Mouse (Mus musculus): ENCODE results near the gene Robo3.

Gene Robo3

DNA sequence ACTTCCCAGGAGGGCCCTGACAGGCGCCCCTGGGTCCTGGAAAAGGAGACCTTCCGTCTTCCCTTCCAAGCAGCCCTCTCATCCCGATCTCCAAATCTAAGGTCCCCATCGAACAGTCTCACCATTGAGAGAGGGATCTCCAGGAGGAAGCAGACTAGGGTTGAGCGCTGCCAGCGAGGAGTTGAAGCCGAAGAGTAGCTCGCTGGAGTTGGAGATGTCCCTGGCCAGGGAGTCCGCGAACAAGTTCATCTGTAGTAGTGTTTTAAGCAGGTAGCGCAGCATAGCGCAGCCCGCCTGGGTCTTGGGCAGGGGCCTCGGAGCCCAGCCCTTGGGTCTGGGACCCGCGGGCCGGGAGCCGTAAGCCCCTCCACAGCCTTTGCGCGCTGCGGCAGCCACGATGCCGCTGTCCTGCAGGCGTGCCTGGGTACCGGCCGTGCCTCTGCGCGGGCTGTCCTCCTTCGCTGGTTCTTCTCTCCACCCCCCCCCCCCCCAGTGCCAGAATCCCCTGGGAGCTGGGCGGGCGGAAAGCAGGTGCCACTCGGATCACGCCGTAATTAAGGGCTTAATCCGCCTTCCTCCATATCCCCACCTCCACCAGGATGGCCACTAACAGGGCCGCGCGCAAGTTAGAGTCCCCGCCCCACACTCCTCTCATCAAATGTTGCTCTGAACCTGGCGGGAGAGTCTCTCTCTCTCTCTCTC, at the start of gene Robo3:
TSS of gene Robo3 (minus strand) at position 527 of the 702 bp plus-strand sequence.
- in situ Hi-C loops (cut with MboI; ENCODE audit: low sequenced_read_pairs), result no loop called here

DNA sequence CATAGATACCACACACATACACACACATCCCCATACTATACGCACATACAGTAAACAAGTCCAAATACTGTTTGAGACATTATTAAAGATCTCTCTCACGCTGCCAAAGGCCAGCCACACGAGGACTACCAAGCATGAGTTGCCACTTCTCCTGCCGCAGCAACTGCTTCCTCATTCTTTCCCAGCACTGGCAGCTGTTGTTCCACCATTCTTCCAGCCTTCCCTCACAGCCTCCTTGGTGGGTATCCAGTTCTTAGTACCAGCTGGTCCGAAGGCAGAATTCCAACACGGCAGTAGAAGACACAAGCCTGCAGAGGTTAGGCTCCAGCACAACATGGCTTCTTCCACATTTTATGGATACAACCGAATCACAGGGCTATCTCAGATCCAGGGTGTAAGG, 41.9 kb upstream of the Robo3 start:
- in situ Hi-C loops (cut with MboI; ENCODE audit: low sequenced_read_pairs), result loop anchor here (10.0 to 25.0 kb wide), 2 partner anchors 140 to 462 kb away; partner anchors contain the start of gene Spa17

DNA sequence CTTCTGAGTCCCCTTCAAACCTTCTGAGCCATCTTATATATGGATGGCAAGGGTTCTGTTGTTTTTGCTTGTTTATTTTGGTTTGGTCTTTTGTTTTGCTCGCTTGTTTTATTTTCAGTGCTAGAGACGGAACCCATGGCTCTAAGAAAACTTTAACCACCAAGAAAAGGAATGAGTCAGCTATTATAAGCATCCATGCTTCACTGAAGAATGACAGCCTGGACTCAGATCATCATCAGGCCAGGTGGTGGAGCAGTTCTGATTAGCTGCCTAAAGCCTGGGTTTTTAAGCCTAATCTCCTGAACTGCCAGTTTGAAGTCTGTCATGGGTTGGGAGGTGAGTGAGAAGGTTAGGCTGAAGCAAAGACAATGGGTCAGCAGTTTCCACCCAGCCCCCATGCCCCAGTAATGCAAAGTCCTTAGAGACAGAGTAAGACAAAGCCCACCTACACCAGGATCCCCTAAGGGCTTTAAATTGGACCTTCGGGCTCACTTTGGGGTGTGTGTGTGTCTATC, 40.6 kb upstream of the Robo3 start:
- in situ Hi-C loops (cut with MboI; ENCODE audit: low sequenced_read_pairs), result loop anchor here (10.0 to 25.0 kb wide), 2 partner anchors 141 to 464 kb away; partner anchors contain the start of gene Spa17

DNA sequence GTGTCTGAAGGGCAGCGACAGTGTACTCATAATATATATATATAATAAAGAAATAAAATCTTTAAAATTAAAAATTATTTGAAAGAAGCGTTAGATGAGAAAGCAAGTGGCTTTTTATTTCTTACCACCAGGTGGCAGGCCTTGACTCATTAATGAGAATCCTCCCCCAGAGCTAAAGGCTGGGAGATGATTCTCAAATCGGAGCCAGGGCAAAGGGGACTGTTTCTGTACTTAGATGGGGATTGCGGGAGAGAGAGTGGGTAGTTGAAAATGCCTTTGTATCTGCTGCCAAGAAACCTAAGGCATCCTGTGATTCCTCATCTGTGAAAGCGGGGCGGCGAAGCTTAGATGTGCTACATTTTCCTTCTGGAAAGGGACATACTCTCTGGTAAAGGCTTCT, 29.7 kb upstream of the Robo3 start:
- in situ Hi-C loops (cut with MboI; ENCODE audit: low sequenced_read_pairs), result loop anchor here (25.0 kb wide), 1 partner anchor 475 kb away; no protein-coding TSS in a partner anchor

DNA sequence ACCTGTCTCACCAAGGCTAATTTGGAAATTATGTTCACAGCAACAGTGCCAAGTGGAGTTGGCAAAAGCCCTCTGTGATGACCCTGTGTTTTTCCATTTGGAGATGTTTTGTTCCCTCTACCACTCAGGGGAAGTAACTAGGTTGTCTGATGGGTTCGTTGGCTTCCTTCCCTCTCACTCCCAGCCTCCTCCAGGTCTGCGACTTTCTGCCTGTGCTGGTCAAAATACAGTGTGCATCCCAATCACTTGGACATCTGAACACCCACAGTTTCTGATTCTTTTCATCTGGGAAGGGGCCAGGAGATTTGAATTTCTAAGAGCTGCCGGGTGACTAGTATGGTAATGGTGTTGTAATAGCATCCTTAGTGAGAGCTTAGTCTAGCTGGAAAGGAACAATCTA, 28.5 kb upstream of the Robo3 start:
- in situ Hi-C loops (cut with MboI; ENCODE audit: low sequenced_read_pairs), result loop anchor here (25.0 kb wide), 1 partner anchor 476 kb away; no protein-coding TSS in a partner anchor

DNA sequence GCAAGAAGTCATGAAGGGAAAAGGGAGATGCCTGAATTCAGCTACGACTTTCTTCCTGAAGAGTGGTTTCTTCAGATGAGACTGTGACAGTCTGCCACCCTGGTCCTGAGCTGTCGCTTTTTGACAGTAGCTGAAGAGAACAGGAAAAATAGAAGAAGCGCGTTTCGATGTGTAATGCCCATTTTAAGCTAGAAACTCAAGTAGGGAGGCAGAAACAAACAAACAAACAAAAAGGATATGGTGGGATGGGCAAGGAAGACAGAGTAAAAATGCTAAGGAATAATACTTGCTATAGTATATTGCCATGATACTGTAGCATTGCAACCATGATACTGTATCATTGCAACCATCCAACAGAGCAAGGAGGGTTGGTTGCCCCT, 27.9 kb upstream of the Robo3 start:
- in situ Hi-C loops (cut with MboI; ENCODE audit: low sequenced_read_pairs), result loop anchor here (25.0 kb wide), 1 partner anchor 476 kb away; no protein-coding TSS in a partner anchor

DNA sequence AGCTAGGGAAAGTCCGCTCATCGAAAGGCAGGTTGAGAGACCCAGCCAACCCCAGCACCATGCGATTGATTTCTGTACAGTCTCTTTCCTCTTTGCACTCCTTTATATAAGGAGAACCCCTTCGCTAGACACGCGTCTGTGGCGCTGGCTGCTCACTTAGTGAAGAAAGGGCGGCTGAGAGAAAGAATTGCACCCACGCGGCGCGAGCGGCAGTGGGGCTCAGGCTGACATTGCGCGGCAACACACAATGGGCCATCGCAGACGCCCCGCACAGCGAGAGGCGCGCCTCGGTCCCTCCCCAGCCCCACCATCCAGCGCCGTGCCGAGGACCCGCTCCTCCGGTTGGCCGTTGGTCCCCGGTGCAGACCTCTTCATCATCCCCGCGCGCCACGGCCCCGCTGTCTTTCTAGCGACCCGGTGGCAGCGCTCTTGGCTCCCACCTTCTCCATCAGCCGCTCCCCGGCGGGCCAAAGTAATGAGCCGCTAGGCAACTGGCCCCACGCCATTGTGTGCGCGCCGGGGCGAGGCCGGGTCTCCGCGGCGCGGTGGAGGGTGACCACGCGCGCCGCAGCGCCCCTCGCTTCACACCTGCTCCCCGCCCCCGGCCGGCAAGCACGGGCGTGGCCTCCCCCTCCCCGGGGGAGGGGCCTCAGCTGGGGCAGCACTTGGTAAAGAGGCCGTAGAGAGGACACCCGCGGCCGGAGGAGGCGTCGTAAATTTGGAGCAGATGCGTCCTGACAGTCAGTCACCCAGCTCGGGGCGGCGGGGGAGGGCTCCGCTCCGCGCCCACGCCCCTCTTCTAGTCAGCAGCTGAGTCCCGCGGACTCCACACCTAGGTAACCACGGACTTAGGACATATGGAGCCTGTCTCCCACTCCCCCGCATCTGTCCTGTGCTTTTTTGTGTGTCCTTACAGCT, 27.3 kb upstream of the Robo3 start:
- in situ Hi-C loops (cut with MboI; ENCODE audit: low sequenced_read_pairs), result loop anchor here (25.0 kb wide), 1 partner anchor 477 kb away; no protein-coding TSS in a partner anchor

DNA sequence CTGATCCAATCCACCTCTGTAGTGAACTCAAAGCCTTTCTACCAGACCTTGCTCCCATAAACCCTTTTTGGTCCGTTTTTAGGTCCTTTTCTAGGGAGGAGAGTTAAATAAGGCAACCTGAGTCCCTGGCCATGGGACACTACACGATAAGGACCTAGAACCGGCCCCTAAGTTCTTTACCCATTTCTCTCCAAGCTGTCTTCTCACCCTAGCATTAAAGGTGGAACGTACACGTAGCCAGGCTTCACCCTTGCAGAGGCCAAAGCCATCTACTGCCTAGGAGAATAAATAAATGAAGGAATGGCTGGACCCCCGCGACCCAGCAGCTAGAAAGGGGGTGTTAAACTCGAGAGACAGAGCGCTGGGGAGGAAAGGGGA, 26.6 kb upstream of the Robo3 start:
- in situ Hi-C loops (cut with MboI; ENCODE audit: low sequenced_read_pairs), result loop anchor here (10.0 to 25.0 kb wide), 2 partner anchors 165 to 478 kb away; no protein-coding TSS in a partner anchor

DNA sequence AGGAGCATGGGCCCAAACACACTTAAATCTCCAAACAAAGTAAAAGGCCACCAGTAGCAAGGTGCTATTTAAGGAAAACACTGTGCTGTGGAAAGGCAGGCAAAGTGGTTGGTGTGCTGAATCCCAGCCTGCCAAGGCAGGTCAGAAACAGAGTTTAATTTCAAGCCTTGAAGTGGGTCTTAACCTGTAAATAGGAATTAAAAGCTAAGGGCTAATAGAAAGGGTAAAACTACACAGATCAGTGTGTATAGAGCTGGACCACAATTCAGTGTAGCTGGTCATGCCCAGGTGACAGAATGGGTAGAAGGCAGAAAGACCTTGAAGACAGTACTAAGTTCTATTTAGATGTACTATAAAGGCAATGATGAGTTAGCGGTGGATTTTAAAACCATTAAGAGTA, 24.1 kb upstream of the Robo3 start:
- in situ Hi-C loops (cut with MboI; ENCODE audit: low sequenced_read_pairs), result loop anchor here (10.0 to 25.0 kb wide), 2 partner anchors 168 to 480 kb away; no protein-coding TSS in a partner anchor

DNA sequence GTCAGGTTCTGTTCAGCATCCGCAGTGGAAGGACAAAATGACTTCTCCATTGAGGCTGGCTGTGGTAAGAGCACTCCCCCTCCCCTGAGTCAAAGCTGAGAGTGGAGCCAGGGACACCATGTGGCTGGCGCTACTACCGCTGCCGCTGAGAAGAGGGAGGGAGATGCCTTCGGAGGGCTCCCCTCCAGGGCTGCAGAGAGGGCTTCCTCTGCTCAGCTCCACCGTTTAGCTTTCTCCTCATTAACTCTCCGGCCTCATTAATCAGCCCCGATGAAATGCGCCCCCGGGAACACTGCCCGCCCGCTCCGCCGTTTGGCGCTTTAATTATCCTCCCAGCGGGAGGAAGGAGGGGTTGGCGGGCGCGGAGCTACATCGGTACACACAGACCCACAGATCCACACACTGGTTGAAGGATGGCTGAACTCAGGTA, 23.4 kb upstream of the Robo3 start:
- in situ Hi-C loops (cut with MboI; ENCODE audit: low sequenced_read_pairs), result loop anchor here (10.0 to 25.0 kb wide), 2 partner anchors 168 to 481 kb away; no protein-coding TSS in a partner anchor

DNA sequence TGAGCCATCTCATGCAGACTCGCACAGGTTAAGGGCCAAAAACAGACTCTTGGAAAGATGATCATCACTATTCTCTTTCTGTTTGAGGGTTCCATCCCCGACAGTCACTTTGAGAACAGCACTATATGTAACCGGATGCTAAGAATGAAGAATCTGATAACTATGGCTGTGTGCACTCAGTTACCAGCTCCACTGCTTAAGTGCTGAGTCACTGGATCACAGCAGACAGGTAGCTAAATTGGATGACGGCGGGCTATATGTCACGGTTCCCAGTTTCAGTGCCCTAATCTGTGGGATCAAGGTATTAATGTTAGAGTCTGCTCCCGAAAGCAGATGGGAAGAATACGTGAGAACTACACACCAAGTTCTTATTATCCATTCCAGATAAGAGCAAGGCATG, 22.8 kb upstream of the Robo3 start:
- in situ Hi-C loops (cut with MboI; ENCODE audit: low sequenced_read_pairs), result loop anchor here (10.0 to 25.0 kb wide), 2 partner anchors 169 to 481 kb away; no protein-coding TSS in a partner anchor

DNA sequence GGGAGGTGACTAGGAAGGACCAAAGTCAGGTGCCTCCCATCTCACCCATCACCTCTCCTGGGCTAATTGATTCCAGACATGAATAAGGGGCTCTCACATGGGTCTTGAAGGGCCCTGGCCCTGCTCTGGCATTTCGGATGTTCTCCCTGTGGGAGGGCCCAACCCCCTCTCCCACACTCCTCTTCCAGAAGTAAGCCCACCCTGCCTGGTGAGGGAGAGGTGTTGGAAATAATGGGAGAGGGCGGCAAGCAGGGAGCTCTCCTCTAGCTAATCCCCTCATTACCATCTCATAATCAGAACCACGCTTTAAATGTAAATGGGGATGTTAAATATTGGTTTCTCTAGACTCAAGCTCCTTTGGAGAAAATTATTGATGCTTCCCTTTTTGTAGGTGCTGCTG, 21.9 kb upstream of the Robo3 start:
- in situ Hi-C loops (cut with MboI; ENCODE audit: low sequenced_read_pairs), result loop anchor here (10.0 to 25.0 kb wide), 2 partner anchors 170 to 482 kb away; no protein-coding TSS in a partner anchor

DNA sequence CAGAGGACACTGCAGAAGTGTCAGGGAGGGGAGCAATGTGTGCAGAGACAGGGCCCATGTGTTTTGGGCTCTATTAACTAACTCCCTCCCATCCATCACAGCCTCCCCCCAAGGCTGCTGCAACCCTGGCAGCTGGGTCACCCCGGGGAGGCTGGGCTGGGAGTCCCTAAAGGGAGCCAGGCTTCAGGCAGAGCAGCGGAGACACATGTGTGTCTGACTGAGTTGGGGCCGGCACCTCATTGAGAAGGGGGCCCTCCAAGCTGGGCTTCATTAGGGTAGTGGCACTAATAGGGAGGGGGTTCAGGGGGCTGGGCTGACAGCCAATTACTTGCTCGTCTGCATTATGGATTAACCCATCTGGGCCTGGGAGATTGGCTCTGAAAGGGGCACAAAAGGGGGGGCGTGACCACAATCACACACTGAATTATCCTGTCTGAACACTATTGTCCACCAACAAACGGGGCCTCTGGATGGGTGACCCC, 21.0 kb upstream of the Robo3 start:
- in situ Hi-C loops (cut with MboI; ENCODE audit: low sequenced_read_pairs), result loop anchor here (10.0 to 25.0 kb wide), 2 partner anchors 171 to 483 kb away; no protein-coding TSS in a partner anchor

DNA sequence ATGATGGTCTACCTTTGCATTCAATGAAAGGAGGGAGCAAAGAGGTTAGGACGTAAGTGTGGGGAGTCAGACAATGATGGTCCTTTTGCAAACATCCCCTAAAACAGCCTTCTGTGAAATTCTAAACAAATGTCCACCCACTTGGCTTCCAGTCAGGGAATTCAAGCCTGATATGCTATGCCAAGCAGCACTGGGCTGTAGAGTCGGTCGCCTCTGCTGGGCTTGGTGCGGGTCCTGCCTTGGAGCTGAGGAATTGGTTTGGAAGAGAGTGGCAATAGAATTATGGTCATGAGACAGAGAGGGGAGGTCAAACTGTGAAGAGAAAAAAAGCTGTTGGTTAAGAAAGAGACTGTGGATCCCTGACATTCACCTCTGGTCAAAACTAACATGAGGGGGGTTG, 20.3 kb upstream of the Robo3 start:
- in situ Hi-C loops (cut with MboI; ENCODE audit: low sequenced_read_pairs), result loop anchor here (10.0 to 25.0 kb wide), 2 partner anchors 171 to 484 kb away; no protein-coding TSS in a partner anchor

DNA sequence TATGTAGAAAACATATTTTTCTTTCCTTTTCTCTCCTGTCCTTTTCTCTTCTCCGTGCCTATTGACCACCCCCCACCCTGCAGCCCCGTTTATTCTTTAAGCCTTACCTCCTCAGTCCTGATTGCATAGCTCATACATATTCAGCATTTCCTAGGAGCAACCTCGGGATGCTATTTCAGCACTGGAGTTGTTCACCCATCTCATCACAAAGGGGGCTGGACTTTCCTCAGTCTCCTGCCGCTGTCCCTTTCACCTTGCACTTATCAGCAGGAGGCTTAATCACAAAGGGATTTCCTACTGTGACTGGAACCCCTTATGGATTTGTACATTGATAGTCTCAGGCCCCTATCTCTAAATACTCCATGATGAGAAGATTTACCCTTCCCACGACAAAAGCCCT, 19.4 kb upstream of the Robo3 start:
- in situ Hi-C loops (cut with MboI; ENCODE audit: low sequenced_read_pairs), result loop anchor here (10.0 to 25.0 kb wide), 2 partner anchors 172 to 485 kb away; no protein-coding TSS in a partner anchor

DNA sequence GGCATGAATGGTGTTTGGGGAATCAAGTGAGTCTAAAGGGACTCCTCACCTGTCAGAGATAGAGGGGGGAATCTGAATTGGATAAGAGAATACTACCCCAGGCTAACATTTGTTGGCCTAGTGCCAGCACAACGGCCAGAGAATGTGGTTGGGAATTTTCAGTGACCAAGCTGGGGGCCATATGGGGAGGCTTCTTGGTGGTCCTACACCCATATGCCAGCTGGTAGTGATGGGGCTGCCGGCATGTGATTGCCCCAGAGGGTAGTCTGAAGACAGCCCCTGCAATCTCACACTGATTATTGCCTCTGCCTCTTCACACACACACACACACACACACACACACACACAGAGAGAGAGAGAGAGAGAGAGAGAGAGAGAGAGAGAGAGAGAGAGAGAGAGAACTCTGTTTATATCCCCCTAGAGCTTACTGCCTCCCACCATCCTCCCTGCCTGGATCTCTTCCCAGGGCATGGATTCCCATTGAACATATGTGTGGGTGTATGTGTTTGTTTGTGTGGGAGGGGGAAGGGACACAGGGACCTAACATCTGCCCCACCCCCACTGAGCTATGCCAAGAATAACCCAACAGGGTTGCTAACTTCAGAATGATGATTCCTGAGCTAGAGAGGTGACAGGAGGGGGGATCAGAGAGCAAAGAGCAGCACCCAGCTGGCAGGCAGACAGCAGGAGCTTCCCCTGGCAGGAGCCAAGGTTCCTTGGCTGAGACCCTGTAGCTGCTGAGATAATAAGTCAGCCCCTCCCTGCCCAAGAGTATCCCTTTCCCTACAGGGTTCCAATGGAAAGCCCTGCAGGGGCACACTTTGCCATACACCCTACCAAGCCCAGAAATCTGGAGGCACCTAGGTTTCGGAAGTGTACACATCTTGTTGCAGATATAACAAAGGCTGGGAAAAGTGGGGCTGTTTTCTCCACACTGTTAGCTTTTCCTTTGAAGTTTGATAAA, 5.0 kb upstream of the Robo3 start:
- in situ Hi-C loops (cut with MboI; ENCODE audit: low sequenced_read_pairs), result no loop called here

DNA sequence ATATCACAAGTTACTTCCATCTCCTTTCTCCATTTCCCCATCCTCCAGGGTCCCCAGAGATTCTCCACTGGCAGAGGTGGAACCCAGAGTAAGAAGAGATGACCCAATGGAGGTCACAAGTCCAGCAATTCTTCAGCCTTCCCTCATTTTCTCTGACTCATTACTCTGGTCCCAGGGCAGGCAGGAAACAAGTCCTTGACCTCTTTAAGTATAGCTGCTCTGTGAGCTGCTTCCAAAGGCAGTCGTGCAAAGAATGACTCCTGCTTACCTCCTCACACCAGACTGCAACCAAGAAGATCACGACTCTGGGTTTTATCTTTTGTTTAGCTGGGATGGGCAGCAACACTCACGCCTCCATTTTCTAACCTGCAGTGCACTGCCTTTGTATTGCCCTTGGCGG, 2.6 kb upstream of the Robo3 start:
- in situ Hi-C loops (cut with MboI; ENCODE audit: low sequenced_read_pairs), result no loop called here

DNA sequence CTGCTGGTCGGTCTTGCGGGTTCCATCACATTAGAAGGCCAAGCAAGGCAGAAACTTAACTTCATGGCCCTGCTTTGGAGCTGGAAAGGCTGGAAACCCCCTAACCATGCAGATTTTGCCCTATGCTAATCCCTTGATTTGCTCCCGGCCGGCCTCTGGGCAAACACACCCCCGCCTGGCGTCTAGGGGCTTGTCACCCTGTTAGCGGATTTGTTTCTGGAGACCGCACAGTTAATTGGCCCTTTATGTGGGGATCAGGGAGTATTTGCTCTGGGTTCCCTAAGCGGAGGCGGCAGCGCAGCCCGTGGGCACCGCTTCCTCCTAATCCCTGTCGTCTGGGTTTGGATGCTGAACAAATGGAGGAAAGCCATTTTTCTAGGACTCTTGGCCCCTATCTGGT, 1.9 kb upstream of the Robo3 start:
- in situ Hi-C loops (cut with MboI; ENCODE audit: low sequenced_read_pairs), result no loop called here

DNA sequence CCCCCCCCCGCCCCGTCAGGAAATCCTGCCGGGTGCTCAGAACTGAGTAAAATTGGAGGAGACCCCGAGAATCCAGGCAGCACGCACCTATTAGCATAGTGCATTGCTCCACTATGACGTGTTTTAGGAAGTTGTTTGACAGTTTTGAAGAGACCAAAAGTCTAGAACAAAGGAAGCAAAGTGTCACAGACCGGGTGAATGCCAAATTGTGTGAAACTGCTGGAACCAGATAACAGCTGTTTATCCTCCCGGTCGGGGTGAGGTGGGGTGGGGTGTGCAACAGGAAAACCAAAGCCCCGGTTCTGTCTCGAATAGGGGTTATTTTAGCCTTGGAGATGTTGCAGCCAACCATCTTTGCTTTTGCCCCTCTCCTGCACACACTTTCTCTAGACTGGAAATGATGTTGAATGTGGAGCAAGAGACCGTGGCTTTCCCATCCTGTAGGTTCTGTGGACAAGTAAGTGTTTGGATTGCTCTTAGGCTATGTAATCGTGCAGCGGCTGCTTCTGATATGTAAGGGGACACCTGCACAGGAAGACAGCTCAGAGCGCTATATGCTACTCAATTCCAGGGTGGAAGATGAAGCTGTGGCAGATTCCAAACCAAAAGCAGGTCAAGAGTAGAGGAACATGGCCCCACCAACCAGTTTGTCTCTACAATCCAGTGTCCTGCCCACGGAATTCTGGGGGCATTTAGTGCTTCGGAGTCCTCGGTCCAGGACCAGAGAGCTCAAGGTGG, 946 bp upstream of the Robo3 start:
- in situ Hi-C loops (cut with MboI; ENCODE audit: low sequenced_read_pairs), result no loop called here

Data from CH12F3 (cell line).